Mouse (Mus musculus) erythroblast, adult 5-6 weeks (primary cell): ENCODE measurements around the gene 4931428F04Rik. TPM values are rescaled to one million over a fixed set of nuclear protein-coding genes. Genes with fewer than 3 reads are reported as not detected.
A peak's percentile ranks its signal among the peaks of the same experiment; 100 is the strongest.

Source experiments
- ATAC-seq: replicated peaks from 2 replicates; pipeline ENCODE4 v1.8.0; 2016; ENCODE audit warnings: moderate number of reproducible peaks, mild to moderate bottlenecking, moderate TSS enrichment, inconsistent platforms; ENCODE audit not compliant: poor library complexity, low FRiP score, severe bottlenecking
- total RNA-seq, 2 experiments: library from RNA; stranded (forward) in 1 of 2; stranded (reverse) in 1 of 2; fragments of 150-400 nt in 1 of 2; fragments of 200-764, 138-1000 nt in 1 of 2; gene quantifications; 2 replicates each; pipeline versions ENCODE4 v1.2.3 to v1.2.4; 2015 to 2017; ENCODE audit warnings: low replicate concordance in 2 of 2

4931428F04Rik gene
- total RNA-seq, 2 experiments from 2014 or later, result 1.2 to 3.8 TPM

GRCm38 (mm10) chr8:105266775-105267174 is 22.9 kb downstream of the 4931428F04Rik start:
- no peak for ATAC-seq

- no peak for ATAC-seq
Observed at GRCm38 (mm10) chr8:105265128-105265527, 24.5 kb downstream of the 4931428F04Rik start.

DNA sequence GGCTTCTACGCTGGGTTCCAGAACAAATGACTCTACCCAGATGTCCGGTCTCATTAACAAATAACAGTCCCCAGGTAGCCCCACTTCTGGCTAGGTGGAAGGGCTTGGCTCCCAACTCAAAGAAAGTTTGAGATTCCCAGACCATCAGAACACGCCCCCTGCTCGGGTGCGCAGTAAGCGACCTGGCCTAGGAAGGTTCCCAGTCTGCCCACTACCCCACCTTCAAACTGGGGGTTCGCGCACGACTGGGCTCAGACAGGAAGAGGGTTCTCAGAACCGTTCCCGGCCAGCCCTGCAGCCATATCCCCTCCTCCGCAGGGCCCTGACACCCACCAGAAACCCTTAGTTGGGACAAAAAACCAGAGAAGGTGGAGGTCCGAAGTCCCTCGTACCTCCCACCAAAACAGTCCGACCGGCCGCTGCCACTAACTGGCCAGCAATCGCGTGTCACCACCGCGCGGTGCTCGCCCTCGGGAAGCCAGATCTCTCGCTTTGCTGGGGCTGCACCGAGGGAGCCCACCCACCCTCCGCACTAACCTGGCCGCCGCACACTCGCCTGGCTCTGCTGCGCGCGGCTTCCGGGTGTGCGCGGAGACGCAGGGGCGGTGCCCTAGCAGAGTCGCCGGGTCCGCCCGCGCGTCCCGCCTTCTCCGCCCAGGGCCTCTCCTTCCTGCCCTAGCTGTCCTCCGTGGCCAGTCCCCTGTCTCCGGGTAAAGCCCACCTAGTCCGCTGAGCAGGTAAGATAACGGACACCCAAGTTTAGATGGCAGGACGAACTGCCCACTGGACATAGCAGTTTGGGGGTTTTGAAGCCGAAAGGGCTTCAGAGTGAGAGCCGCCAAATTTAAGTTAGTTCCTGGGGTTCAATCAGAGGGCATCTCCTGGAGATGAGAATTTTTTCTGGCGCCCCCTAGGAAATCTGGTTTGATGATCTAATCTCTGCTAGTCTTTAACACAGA is 25.4 kb downstream of the 4931428F04Rik start, which contains the start of the genes Tradd and Fbxl8:
Tradd (minus strand) TSS at position 586 of the 959 bp plus-strand sequence.
Fbxl8 (plus strand) TSS at position 625 of the 959 bp plus-strand sequence.
- ATAC-seq, result peak; percentile 90

DNA sequence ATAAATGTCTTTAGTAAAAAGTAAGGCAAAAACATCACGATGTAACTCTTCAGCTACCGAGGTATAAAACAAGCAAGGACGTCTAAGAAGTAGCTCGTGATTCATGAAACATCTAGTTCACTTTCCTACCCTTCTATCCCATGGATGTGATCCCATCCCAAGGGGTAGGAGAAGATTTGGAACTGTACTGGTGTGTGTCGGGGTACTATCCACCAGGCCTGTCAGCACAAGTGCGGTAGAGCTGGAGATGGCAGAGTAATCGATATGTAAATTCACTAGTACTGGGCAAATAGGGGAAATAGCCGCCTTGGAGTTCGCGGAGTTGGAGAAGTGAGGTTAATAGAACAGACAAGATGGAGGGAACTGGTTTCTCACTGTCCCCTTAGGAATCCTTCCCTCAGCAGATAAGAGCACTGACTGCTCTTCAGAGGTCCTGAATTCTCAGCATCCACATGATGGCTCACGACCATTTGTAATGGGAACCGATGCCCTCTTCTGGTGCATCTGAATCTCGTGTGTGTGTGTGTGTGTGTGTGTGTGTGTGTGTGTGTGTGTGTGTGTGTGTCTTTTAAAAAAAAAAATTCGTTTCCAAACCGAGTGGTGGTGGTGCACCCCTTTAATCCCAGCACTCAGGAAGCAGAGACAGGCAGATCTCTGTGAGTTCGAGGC is 26.3 kb downstream of the 4931428F04Rik start:
- no peak for ATAC-seq

GRCm38 (mm10) chr8:105261326-105261980 is 28.2 kb downstream of the 4931428F04Rik start:
- no peak for ATAC-seq

GRCm38 (mm10) chr8:105260371-105261099 is 29.1 kb downstream of the 4931428F04Rik start:
- no peak for ATAC-seq

- ATAC-seq, result peak; percentile 66
Observed at GRCm38 (mm10) chr8:105259721-105260320, 29.8 kb downstream of the 4931428F04Rik start.

GRCm38 (mm10) chr8:105258911-105259720 is 30.5 kb downstream of the 4931428F04Rik start:
- ATAC-seq, result peak; percentile 7; the same call in 1 of the 2 replicates

- ATAC-seq, result no peak
Observed at GRCm38 (mm10) chr8:105257318-105258114, 32.1 kb downstream of the 4931428F04Rik start.

DNA sequence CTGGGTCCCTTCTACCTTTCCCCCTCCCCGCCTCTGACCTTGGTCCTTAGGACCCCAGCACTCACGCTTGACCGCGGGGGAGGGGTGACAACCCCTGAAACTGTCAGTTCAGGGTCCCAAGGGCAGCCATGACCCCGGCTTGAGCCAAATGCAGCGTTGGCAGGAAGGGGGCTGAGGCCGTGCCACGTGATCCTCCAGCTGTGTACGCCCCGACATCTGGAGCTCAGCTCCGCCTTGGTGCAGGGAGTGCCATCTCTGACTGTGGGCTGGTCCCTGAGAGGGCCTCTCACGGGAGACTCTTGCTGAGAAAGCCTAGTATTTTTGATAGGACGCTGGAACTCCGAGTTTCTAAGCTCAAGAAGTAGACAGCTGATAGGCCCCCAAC is 34.7 kb downstream of the 4931428F04Rik start, which contains the start of gene B3gnt9:
B3gnt9 (minus strand) TSS at position 188 of the 385 bp plus-strand sequence.
- peak; percentile 73 for ATAC-seq

- ATAC-seq, result peak; percentile 83
Observed at GRCm38 (mm10) chr8:105254152-105254965, 35.3 kb downstream of the 4931428F04Rik start.

DNA sequence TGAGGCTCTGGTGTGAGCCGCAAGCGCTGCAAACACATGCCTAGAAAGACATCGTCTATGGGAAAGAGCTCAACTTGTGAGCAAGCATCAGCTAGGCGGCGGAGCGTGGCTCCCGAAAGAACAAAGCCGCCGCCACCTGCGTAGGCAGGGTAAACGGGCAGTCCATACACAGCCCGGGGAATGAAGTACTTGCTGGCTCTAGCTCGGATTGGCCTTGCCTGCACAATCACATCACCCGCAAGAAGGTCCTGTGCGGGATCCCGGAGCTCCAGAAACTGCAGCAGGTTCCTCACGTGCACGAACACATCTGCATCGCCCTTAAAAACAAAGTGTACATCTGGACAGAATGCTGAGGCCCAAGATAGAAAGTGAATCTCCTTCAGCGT is 35.9 kb downstream of the 4931428F04Rik start:
- ATAC-seq, result no peak

DNA sequence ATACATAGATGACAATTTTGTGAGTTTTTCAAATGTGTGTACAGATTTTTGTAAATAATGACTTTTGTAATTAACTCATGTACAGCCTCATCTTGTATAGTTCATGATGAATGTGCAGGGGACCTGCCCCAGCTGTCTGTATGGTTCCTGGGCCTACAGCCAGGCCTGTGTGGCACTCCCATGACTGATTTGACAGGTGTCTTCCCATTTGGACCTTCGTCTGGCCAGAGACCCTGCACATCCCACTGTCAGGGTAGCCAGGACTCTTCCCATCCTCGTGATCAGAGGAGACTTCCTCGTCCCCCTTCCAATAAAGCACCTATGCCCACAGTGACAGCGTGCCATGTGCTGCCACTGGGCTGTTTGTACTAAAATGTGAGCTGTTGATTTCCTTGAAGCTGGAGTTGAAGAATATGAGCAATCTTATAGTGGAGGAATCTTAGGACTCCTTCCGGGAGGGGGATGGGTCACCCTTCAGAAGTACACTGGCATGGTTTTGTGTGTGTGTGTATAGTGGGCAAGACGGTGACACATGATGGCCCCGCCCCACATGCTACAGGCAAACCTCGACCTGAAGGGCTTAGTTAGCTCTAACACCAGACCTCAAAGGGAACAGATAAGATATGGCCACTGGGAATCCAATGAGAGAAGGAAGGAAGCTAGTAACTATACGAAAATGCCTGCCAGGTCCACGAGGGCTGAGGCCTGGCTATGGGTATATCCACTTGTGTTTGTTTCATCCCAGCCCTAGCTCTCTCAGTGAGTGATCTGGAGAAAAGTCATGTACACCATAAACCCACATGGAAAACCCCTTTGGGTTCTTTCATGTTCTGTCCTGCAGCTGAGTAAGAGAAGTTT is 36.8 kb downstream of the 4931428F04Rik start:
- ATAC-seq, result no peak

- ATAC-seq, result no peak
Observed at GRCm38 (mm10) chr8:105251954-105252353, 37.7 kb downstream of the 4931428F04Rik start.

- ATAC-seq, result no peak
Observed at GRCm38 (mm10) chr8:105241016-105241415, 48.6 kb downstream of the 4931428F04Rik start.
